Mouse (Mus musculus): ENCODE results near the gene Ncbp3. TPM values are rescaled to one million over a fixed set of nuclear protein-coding genes. Genes with fewer than 3 reads are reported as not detected.
"Not testable (repeated sequence)": the region's sequence is repeated elsewhere in the genome, so short reads cannot be mapped to it uniquely, and the experiment has no call there.

Gene Ncbp3
- polyA plus RNA-seq, 1 experiment, result 2.0 TPM

GRCm38 (mm10) chr11:73105246-73105645 lies 57.7 kb downstream of the Ncbp3 start:
- H3K4me1 ChIP-seq (ENCODE audit: control insufficient read depth, insufficient read depth, insufficient read length), result peaks cover 4% of the 10 kb centered on the region; the same call in 1 of the 2 replicates
- H3K27me3 ChIP-seq (ENCODE audit: control insufficient read depth, insufficient read depth, low read length), result no peaks in the 10 kb centered on the region
- H3K36me3 ChIP-seq (ENCODE audit: control insufficient read depth, insufficient read depth, low read length), result no peaks in the 10 kb centered on the region
- no peak overlapping the region for H3K27ac ChIP-seq (ENCODE audit: insufficient read depth, low read length)
- no peak for DNase-seq (ENCODE audit: low read depth in 1 of 2, low spot score in 2 of 2)
- 30% methylated on average over 3 of the region's 3 CpGs for WGBS
- no peak overlapping the region for H3K4me3 ChIP-seq (ENCODE audit: extremely low read depth, insufficient read depth, insufficient read length)
- TF ChIP-seq CTCF (IDR thresholded peaks at IDR 0.05; ENCODE audit: extremely low read depth, insufficient read depth, insufficient read length, insufficient replicate concordance) (no peak), POLR2A (IDR thresholded peaks at IDR 0.05; ENCODE audit: low read depth, low read length) (no peak)

DNA sequence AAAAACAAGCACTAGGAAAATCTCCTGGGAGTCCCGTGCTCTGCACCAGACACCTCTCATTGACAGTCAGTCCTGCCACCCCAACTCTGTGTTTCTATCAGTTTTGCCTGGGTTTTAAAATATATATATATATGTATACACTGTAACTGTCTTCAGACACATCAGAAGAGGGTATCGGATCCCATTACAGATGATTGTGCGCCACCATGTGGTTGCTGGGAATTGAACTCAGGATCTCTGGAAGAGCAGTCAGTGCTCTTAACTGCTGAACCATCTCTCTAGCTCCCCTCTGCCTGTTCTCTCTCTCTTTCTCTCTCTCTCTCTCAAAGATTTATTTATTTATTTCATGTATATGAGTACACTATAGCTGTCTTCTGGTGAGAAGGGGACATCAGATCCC lies 59.8 kb downstream of the Ncbp3 start:
- H3K27me3 ChIP-seq (ENCODE audit: control insufficient read depth, insufficient read depth, low read length); H3K36me3 ChIP-seq (ENCODE audit: control insufficient read depth, insufficient read depth, low read length); H3K27ac ChIP-seq (ENCODE audit: insufficient read depth, low read length); H3K4me3 ChIP-seq (ENCODE audit: extremely low read depth, insufficient read depth, insufficient read length); H3K4me1 ChIP-seq (ENCODE audit: control insufficient read depth, insufficient read depth, insufficient read length): not testable (repeated sequence)
- peak in 1 of 2 experiments; percentile 26 for DNase-seq (ENCODE audit: low read depth in 1 of 2, low spot score in 2 of 2)
- 55% methylated on average over 3 of the region's 3 CpGs for WGBS

DNA sequence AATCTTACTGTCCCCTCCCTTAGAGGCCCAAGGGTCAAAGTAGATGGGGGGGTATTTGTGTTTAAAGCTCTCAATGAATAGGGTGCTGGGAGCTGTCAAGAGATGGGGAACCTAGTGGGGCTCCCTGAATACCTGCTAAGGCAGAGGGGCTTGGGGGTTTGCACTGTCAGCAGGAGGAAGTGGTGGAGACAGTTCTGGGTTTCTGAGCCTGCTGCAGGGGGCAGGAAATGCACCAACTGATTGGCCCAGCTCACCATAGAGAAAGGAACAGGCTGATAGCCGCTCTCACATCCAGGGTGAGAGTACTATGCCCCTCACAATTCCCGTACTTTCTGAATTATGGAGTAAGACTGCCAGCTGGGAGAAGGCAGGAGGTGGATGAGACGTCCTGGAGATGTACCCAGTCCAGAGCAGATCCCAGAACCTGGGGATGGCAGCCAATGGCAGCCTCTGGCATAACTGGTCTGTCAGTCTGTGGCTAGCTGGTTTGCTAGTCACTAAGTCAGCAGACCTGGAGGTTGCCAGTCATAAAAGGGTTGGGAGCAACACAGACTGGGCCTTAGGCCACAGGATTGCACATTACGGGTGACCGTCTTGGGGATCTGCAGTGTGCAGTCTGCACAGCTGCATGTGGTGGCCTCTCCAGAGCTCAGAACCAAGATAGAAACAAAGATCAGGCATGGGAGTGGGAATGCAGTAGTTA lies 60.8 kb downstream of the Ncbp3 start:
- H3K4me1 ChIP-seq (ENCODE audit: control insufficient read depth, insufficient read depth, insufficient read length), result peaks cover 4% of the 10 kb centered on the region; the same call in 1 of the 2 replicates
- 0 out of 2 replicates have a peak overlapping the region, but pooled peaks have one; percentile 2 for H3K27ac ChIP-seq (ENCODE audit: insufficient read depth, low read length)
- 39% methylated on average over 5 of the region's 5 CpGs for WGBS

GRCm38 (mm10) chr11:73108898-73109625 lies 61.5 kb downstream of the Ncbp3 start:
- WGBS, result 77% methylated on average over 14 of the region's 14 CpGs
- DNase-seq (ENCODE audit: low read depth in 1 of 2, low spot score in 2 of 2), result no peak
- TF ChIP-seq CTCF (IDR thresholded peaks at IDR 0.05; ENCODE audit: extremely low read depth, insufficient read depth, insufficient read length, insufficient replicate concordance), result no peak

More for the DNA sequence above, 60.8 kb downstream of the Ncbp3 start:
- TF ChIP-seq CTCF (IDR thresholded peaks at IDR 0.05; ENCODE audit: extremely low read depth, insufficient read depth, insufficient read length, insufficient replicate concordance) (no peak), POLR2A (IDR thresholded peaks at IDR 0.05; ENCODE audit: low read depth, low read length) (no peak)
- H3K27me3 ChIP-seq (ENCODE audit: control insufficient read depth, insufficient read depth, low read length), result no peaks in the 10 kb centered on the region
- peak in 1 of 2 experiments; percentile 7 for DNase-seq (ENCODE audit: low read depth in 1 of 2, low spot score in 2 of 2)
- no peak overlapping the region for H3K4me3 ChIP-seq (ENCODE audit: extremely low read depth, insufficient read depth, insufficient read length)
- H3K36me3 ChIP-seq (ENCODE audit: control insufficient read depth, insufficient read depth, low read length), result no peaks in the 10 kb centered on the region

GRCm38 (mm10) chr11:73109941-73110340 lies 62.4 kb downstream of the Ncbp3 start:
- peaks cover 4% of the 10 kb centered on the region; the same call in 1 of the 2 replicates for H3K4me1 ChIP-seq (ENCODE audit: control insufficient read depth, insufficient read depth, insufficient read length)

More at GRCm38 (mm10) chr11:73108898-73109625, 61.5 kb downstream of the Ncbp3 start:
- Histone ChIP-seq H3K36me3 (ENCODE audit: control insufficient read depth, insufficient read depth, low read length) (no peaks in the 10 kb centered on the region), H3K27me3 (ENCODE audit: control insufficient read depth, insufficient read depth, low read length) (no peaks in the 10 kb centered on the region), H3K27ac (ENCODE audit: insufficient read depth, low read length) (no peak overlapping the region), H3K4me1 (ENCODE audit: control insufficient read depth, insufficient read depth, insufficient read length) (peaks cover 4% of the 10 kb centered on the region; the same call in 1 of the 2 replicates), H3K4me3 (ENCODE audit: extremely low read depth, insufficient read depth, insufficient read length) (no peak overlapping the region)

GRCm38 (mm10) chr11:73111414-73111813 lies 63.8 kb downstream of the Ncbp3 start:
- Histone ChIP-seq H3K36me3 (ENCODE audit: control insufficient read depth, insufficient read depth, low read length) (no peaks in the 10 kb centered on the region), H3K4me3 (ENCODE audit: extremely low read depth, insufficient read depth, insufficient read length) (no peak overlapping the region), H3K27me3 (ENCODE audit: control insufficient read depth, insufficient read depth, low read length) (no peaks in the 10 kb centered on the region), H3K4me1 (ENCODE audit: control insufficient read depth, insufficient read depth, insufficient read length) (peaks cover 4% of the 10 kb centered on the region; the same call in 1 of the 2 replicates), H3K27ac (ENCODE audit: insufficient read depth, low read length) (no peak overlapping the region)
- 88% methylated on average over 6 of the region's 6 CpGs for WGBS
- TF ChIP-seq CTCF (IDR thresholded peaks at IDR 0.05; ENCODE audit: extremely low read depth, insufficient read depth, insufficient read length, insufficient replicate concordance) (no peak), POLR2A (IDR thresholded peaks at IDR 0.05; ENCODE audit: low read depth, low read length) (no peak)
- no peak for DNase-seq (ENCODE audit: low read depth in 1 of 2, low spot score in 2 of 2)

More at GRCm38 (mm10) chr11:73109941-73110340, 62.4 kb downstream of the Ncbp3 start:
- TF ChIP-seq POLR2A (IDR thresholded peaks at IDR 0.05; ENCODE audit: low read depth, low read length) (no peak), CTCF (IDR thresholded peaks at IDR 0.05; ENCODE audit: extremely low read depth, insufficient read depth, insufficient read length, insufficient replicate concordance) (no peak)
- Histone ChIP-seq H3K27ac (ENCODE audit: insufficient read depth, low read length) (no peak overlapping the region), H3K27me3 (ENCODE audit: control insufficient read depth, insufficient read depth, low read length) (no peaks in the 10 kb centered on the region), H3K36me3 (ENCODE audit: control insufficient read depth, insufficient read depth, low read length) (no peaks in the 10 kb centered on the region), H3K4me3 (ENCODE audit: extremely low read depth, insufficient read depth, insufficient read length) (no peak overlapping the region)
- WGBS, result 83% methylated on average over 3 of the region's 3 CpGs
- DNase-seq (ENCODE audit: low read depth in 1 of 2, low spot score in 2 of 2), result no peak

GRCm38 (mm10) chr11:73126495-73126894 lies 78.9 kb downstream of the Ncbp3 start:
- no peak for TF ChIP-seq CTCF (IDR thresholded peaks at IDR 0.05; ENCODE audit: extremely low read depth, insufficient read depth, insufficient read length, insufficient replicate concordance)
- TF ChIP-seq POLR2A (IDR thresholded peaks at IDR 0.05; ENCODE audit: low read depth, low read length), result no peak
- 94% methylated on average over 6 of the region's 6 CpGs for WGBS
- H3K27ac ChIP-seq (ENCODE audit: insufficient read depth, low read length), result no peak overlapping the region
- DNase-seq (ENCODE audit: low read depth in 1 of 2, low spot score in 2 of 2), result no peak
- H3K27me3 ChIP-seq (ENCODE audit: control insufficient read depth, insufficient read depth, low read length), result no peaks in the 10 kb centered on the region
- H3K4me3 ChIP-seq (ENCODE audit: extremely low read depth, insufficient read depth, insufficient read length), result no peak overlapping the region
- no peaks in the 10 kb centered on the region for H3K4me1 ChIP-seq (ENCODE audit: control insufficient read depth, insufficient read depth, insufficient read length)
- H3K36me3 ChIP-seq (ENCODE audit: control insufficient read depth, insufficient read depth, low read length), result no peaks in the 10 kb centered on the region
